Mouse (Mus musculus): ENCODE measurements around the gene Tacc3. TPM values are rescaled to one million over a fixed set of nuclear protein-coding genes. Genes with fewer than 3 reads are reported as not detected.

Tacc3 gene
- polyA plus RNA-seq, 1 experiment from 2014 or later, result 171 TPM

DNA sequence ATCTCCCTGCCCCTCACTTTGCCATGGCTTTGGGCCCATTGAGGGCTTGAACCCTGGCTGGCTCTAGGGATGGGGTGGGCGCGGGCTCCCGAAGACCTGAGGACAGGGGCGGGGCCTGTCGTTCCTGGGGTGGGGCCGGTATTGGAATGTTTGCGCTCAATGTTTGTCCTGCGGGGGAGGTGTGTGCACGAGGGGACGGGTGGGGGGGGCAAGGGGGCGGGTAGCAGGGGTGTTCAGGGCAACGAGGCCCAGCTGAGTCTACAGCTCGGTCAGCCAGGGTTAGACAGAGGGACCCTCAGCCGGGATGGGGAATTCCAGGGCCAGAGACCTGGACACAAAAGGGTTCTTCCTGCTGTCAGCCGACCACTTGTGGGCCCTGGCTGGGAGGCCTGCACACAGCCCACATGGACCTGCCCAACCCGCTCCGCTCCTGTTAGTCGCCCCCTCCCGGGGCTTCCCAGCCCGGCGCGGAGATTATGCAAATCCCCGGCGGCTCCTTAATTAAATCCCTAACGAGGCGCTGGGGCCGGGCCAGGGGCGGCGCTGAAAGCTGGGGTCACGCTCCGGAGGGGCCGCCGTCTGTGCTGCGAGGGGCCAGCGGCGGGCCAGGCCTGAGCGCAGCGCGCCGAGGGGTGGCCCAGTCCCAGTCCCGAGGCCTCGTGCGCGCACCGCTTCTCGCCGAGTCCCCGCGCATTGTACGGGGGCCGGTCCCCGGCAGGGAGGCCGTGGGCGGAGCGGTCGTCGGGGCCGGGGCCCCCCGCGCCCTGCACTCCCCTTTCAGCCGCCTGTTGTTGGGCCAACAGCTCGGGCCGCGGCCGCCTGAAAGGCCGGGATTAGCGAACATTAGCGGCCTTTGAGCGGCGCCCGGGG lies 37.2 kb downstream of the Tacc3 start:
- H3K9ac ChIP-seq (ENCODE audit: low read depth, low read length), result peak overlapping the region; percentile 72
- H3K4me3 ChIP-seq (ENCODE audit: low read depth, low read length), result peak overlapping the region; percentile 51
- H3K27ac ChIP-seq (ENCODE audit: low read depth, low read length), result peak overlapping the region; percentile 41; the same call in 1 of the 2 replicates
- peaks cover 31% of the 10 kb centered on the region for H3K27me3 ChIP-seq (ENCODE audit: control insufficient read depth, insufficient read depth, low read length)
- WGBS (ENCODE audit: insufficient replicate concordance), result 2% methylated on average over 70 of the region's 71 CpGs
- H3K4me1 ChIP-seq (ENCODE audit: control insufficient read depth, insufficient read depth, low read length), result peaks cover 37% of the 10 kb centered on the region
- no peaks in the 10 kb centered on the region for H3K9me3 ChIP-seq (replicated peaks; ENCODE audit: control insufficient read depth, low read length)
- peak overlapping the region; percentile 95 for H3K4me2 ChIP-seq
- no peak for ATAC-seq (replicated peaks; ENCODE audit: insufficient number of reproducible peaks, low FRiP score, low TSS enrichment)
- no peaks in the 10 kb centered on the region for H3K36me3 ChIP-seq (ENCODE audit: control insufficient read depth, insufficient read depth, low read length)

GRCm38 (mm10) chr5:33695718-33696121 lies 37.8 kb downstream of the Tacc3 start:
- H3K36me3 ChIP-seq (ENCODE audit: control insufficient read depth, insufficient read depth, low read length), result no peaks in the 10 kb centered on the region
- WGBS (ENCODE audit: insufficient replicate concordance), result 1% methylated on average over 24 of the region's 24 CpGs
- H3K4me3 ChIP-seq (ENCODE audit: low read depth, low read length), result peak overlapping the region; percentile 51
- no peak overlapping the region for H3K27ac ChIP-seq (ENCODE audit: low read depth, low read length)
- no peaks in the 10 kb centered on the region for H3K9me3 ChIP-seq (replicated peaks; ENCODE audit: control insufficient read depth, low read length)
- 0 out of 2 replicates have a peak, but pooled peaks have one; percentile 6 for ATAC-seq (replicated peaks; ENCODE audit: insufficient number of reproducible peaks, low FRiP score, low TSS enrichment)
- peak overlapping the region; percentile 72 for H3K9ac ChIP-seq (ENCODE audit: low read depth, low read length)
- H3K27me3 ChIP-seq (ENCODE audit: control insufficient read depth, insufficient read depth, low read length), result peaks cover 35% of the 10 kb centered on the region
- peak overlapping the region; percentile 95 for H3K4me2 ChIP-seq
- peaks cover 44% of the 10 kb centered on the region for H3K4me1 ChIP-seq (ENCODE audit: control insufficient read depth, insufficient read depth, low read length)

DNA sequence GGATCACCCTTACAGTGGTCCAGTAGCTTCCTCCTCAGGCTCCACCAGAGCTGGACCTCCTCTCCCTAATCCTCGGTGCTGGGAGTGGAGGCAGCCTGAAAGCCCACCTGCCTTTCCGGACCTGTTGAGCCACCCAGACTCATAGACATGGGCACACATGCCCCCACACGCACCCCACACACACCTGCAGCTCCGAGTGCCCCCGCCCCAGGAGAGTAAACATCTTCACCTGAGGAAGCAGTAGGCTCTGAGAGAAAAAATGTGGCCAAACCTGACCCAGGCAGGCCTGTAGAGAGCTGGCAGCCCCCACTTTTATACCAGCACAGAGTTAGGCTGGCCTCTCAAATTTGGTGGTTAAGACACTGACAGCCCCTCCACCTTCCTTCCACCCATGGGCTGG lies 38.5 kb downstream of the Tacc3 start:
- H3K9ac ChIP-seq (ENCODE audit: low read depth, low read length), result no peak overlapping the region
- peaks cover 35% of the 10 kb centered on the region for H3K27me3 ChIP-seq (ENCODE audit: control insufficient read depth, insufficient read depth, low read length)
- H3K36me3 ChIP-seq (ENCODE audit: control insufficient read depth, insufficient read depth, low read length), result no peaks in the 10 kb centered on the region
- peaks cover 45% of the 10 kb centered on the region for H3K4me1 ChIP-seq (ENCODE audit: control insufficient read depth, insufficient read depth, low read length)
- H3K27ac ChIP-seq (ENCODE audit: low read depth, low read length), result no peak overlapping the region
- no peak for ATAC-seq (replicated peaks; ENCODE audit: insufficient number of reproducible peaks, low FRiP score, low TSS enrichment)
- no peaks in the 10 kb centered on the region for H3K9me3 ChIP-seq (replicated peaks; ENCODE audit: control insufficient read depth, low read length)
- no peak overlapping the region for H3K4me3 ChIP-seq (ENCODE audit: low read depth, low read length)
- WGBS (ENCODE audit: insufficient replicate concordance), result 62% methylated on average over 5 of the region's 5 CpGs
- H3K4me2 ChIP-seq, result no peak overlapping the region

DNA sequence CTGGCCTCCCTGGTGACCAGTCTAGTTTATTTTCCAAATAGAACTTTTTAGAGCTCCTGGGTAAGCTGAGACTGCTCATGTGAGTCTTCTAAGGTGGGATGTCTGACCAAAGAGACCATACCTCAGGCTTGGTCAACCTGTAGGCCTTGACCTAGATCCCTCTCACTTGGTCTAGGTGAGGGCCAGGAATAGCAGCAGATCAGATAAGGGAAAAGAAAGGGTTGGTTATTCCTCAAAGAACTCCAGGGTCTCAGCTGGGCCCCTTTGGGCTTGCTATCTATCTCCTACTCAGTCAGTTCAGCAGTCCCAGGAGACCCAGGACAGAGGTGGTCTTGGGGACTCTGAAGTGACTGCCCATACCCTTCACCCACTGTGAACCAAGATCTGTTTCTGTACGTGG lies 39.6 kb downstream of the Tacc3 start:
- H3K4me3 ChIP-seq (ENCODE audit: low read depth, low read length), result no peak overlapping the region
- no peak overlapping the region for H3K9ac ChIP-seq (ENCODE audit: low read depth, low read length)
- 69% methylated on average over 1 of the region's 1 CpGs for WGBS (ENCODE audit: insufficient replicate concordance)
- no peak for ATAC-seq (replicated peaks; ENCODE audit: insufficient number of reproducible peaks, low FRiP score, low TSS enrichment)
- H3K4me1 ChIP-seq (ENCODE audit: control insufficient read depth, insufficient read depth, low read length), result peaks cover 36% of the 10 kb centered on the region
- H3K9me3 ChIP-seq (replicated peaks; ENCODE audit: control insufficient read depth, low read length), result no peaks in the 10 kb centered on the region
- no peak overlapping the region for H3K4me2 ChIP-seq
- H3K27me3 ChIP-seq (ENCODE audit: control insufficient read depth, insufficient read depth, low read length), result peaks cover 35% of the 10 kb centered on the region
- H3K36me3 ChIP-seq (ENCODE audit: control insufficient read depth, insufficient read depth, low read length), result no peaks in the 10 kb centered on the region
- H3K27ac ChIP-seq (ENCODE audit: low read depth, low read length), result no peak overlapping the region

DNA sequence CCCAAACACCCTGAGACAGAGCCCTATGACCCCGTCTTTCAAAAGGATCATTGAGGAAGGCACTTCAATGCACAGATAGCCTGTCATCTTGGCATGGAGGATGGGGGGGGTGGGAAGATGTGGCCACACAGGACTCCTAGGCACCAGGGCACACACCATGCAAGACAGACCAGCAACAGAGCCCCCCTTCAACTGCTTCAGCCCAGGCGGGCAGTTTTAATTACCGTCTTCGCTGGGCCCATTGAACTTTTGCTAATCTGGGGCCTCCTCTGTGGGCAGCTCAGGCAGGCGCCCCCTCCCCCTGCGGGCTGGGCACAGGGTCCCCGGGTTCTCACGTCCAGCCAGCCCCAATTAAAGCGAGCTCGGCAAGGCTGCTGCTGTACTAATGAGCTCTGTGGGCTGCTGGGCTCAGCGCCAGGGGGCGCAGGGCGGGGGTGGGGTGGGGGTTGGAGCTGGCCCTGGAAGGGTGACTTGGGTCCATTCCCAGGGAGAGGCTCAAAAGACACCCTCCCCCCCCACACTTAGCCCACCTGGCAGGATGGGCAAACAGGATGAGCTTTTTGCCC lies 40.1 kb downstream of the Tacc3 start:
- Histone ChIP-seq H3K27ac (ENCODE audit: low read depth, low read length) (no peak overlapping the region), H3K9me3 (replicated peaks; ENCODE audit: control insufficient read depth, low read length) (no peaks in the 10 kb centered on the region), H3K36me3 (ENCODE audit: control insufficient read depth, insufficient read depth, low read length) (no peaks in the 10 kb centered on the region), H3K9ac (ENCODE audit: low read depth, low read length) (no peak overlapping the region), H3K27me3 (ENCODE audit: control insufficient read depth, insufficient read depth, low read length) (peaks cover 32% of the 10 kb centered on the region), H3K4me2 (no peak overlapping the region), H3K4me3 (ENCODE audit: low read depth, low read length) (no peak overlapping the region), H3K4me1 (ENCODE audit: control insufficient read depth, insufficient read depth, low read length) (peaks cover 31% of the 10 kb centered on the region)
- 39% methylated on average over 13 of the region's 13 CpGs for WGBS (ENCODE audit: insufficient replicate concordance)
- ATAC-seq (replicated peaks; ENCODE audit: insufficient number of reproducible peaks, low FRiP score, low TSS enrichment), result no peak

GRCm38 (mm10) chr5:33698669-33699068 lies 40.7 kb downstream of the Tacc3 start:
- Histone ChIP-seq H3K4me3 (ENCODE audit: low read depth, low read length) (no peak overlapping the region), H3K36me3 (ENCODE audit: control insufficient read depth, insufficient read depth, low read length) (no peaks in the 10 kb centered on the region), H3K4me1 (ENCODE audit: control insufficient read depth, insufficient read depth, low read length) (peaks cover 29% of the 10 kb centered on the region), H3K27me3 (ENCODE audit: control insufficient read depth, insufficient read depth, low read length) (peaks cover 29% of the 10 kb centered on the region), H3K9ac (ENCODE audit: low read depth, low read length) (no peak overlapping the region), H3K27ac (ENCODE audit: low read depth, low read length) (no peak overlapping the region), H3K4me2 (no peak overlapping the region), H3K9me3 (replicated peaks; ENCODE audit: control insufficient read depth, low read length) (no peaks in the 10 kb centered on the region)
- no peak for ATAC-seq (replicated peaks; ENCODE audit: insufficient number of reproducible peaks, low FRiP score, low TSS enrichment)
- WGBS (ENCODE audit: insufficient replicate concordance), result 82% methylated on average over 5 of the region's 5 CpGs

DNA sequence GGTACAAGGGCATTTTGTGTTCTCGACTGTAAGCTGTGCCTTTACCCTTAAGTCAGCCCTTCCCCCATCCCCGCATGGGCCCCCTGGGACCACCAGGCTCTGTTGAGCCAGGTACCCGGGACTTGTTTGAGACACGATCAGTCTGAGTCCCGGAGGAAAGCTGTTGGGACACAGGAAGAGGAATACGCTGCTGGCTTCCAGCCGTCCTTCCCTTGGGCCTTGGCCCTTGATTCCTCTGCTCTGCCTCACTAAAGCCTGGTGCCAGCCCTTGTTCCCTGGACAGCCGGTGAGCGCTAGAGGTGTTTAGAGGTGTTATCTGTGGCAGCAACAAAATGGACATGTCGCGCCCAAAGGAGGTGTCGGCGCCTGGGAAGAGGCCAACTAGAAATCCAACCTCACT lies 42.1 kb downstream of the Tacc3 start:
- Histone ChIP-seq H3K36me3 (ENCODE audit: control insufficient read depth, insufficient read depth, low read length) (no peaks in the 10 kb centered on the region), H3K9me3 (replicated peaks; ENCODE audit: control insufficient read depth, low read length) (no peaks in the 10 kb centered on the region), H3K27ac (ENCODE audit: low read depth, low read length) (no peak overlapping the region), H3K4me2 (peak overlapping the region; percentile 24; the same call in 1 of the 2 replicates), H3K4me3 (ENCODE audit: low read depth, low read length) (no peak overlapping the region), H3K27me3 (ENCODE audit: control insufficient read depth, insufficient read depth, low read length) (peaks cover 20% of the 10 kb centered on the region), H3K4me1 (ENCODE audit: control insufficient read depth, insufficient read depth, low read length) (peaks cover 35% of the 10 kb centered on the region), H3K9ac (ENCODE audit: low read depth, low read length) (no peak overlapping the region)
- WGBS (ENCODE audit: insufficient replicate concordance), result 17% methylated on average over 13 of the region's 13 CpGs
- ATAC-seq (replicated peaks; ENCODE audit: insufficient number of reproducible peaks, low FRiP score, low TSS enrichment), result no peak

DNA sequence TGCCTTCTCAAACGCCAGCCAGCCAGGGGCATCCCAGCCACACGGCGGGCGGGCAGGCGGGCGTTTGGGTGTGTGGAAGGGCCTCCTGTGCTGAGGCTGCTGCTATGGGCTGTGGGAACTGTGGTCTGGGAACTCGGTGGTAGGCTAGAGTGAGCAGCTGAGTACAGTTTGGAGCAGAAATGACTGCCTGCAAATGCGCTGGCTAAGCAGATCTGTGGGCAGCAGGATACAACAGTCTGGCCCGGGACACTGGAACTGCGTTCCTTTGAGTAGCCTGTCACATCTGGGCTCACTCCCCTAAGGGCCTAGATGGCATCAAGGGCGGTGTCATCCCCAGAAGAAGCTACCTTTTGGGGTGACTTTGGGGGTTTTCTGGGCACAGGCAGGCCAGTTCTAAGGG lies 43.9 kb downstream of the Tacc3 start:
- no peaks in the 10 kb centered on the region for H3K9me3 ChIP-seq (replicated peaks; ENCODE audit: control insufficient read depth, low read length)
- no peak for ATAC-seq (replicated peaks; ENCODE audit: insufficient number of reproducible peaks, low FRiP score, low TSS enrichment)
- H3K4me3 ChIP-seq (ENCODE audit: low read depth, low read length), result no peak overlapping the region
- no peak overlapping the region for H3K9ac ChIP-seq (ENCODE audit: low read depth, low read length)
- WGBS (ENCODE audit: insufficient replicate concordance), result 72% methylated on average over 11 of the region's 11 CpGs
- no peaks in the 10 kb centered on the region for H3K36me3 ChIP-seq (ENCODE audit: control insufficient read depth, insufficient read depth, low read length)
- H3K4me2 ChIP-seq, result no peak overlapping the region
- H3K4me1 ChIP-seq (ENCODE audit: control insufficient read depth, insufficient read depth, low read length), result peaks cover 37% of the 10 kb centered on the region
- peaks cover 12% of the 10 kb centered on the region for H3K27me3 ChIP-seq (ENCODE audit: control insufficient read depth, insufficient read depth, low read length)
- no peak overlapping the region for H3K27ac ChIP-seq (ENCODE audit: low read depth, low read length)

All from heart, embryonic 11.5 days (tissue).